Mouse (Mus musculus) thymus, postnatal 36 days (tissue): ENCODE results near the gene E2f4.
"Not testable (repeated sequence)": the region's sequence is repeated elsewhere in the genome, so short reads cannot be mapped to it uniquely, and the experiment has no call there.

Source experiments
- DNase-seq, 2 experiments: peaks; one replicate each; pipeline ENCODE4 v3.0.0; 2022; ENCODE audit warnings: mixed read lengths in 2 of 2

The E2f4 gene

GRCm38 (mm10) chr8:105269461-105269947 is 28.0 kb upstream of the E2f4 start, which contains the start of gene Hsf4:
Gene Hsf4, plus strand, starts transcription at chr8:105269801.
- DNase-seq: no peak

- no peak for DNase-seq
Measured at GRCm38 (mm10) chr8:105270101-105270915, 27.2 kb upstream of the E2f4 start.

GRCm38 (mm10) chr8:105270916-105271186 is 26.6 kb upstream of the E2f4 start:
- no peak for DNase-seq

- DNase-seq: no peak
Measured at GRCm38 (mm10) chr8:105275387-105275786, 22.1 kb upstream of the E2f4 start.

GRCm38 (mm10) chr8:105275840-105276239 is 21.6 kb upstream of the E2f4 start, which contains the start of gene Nol3:
Gene Nol3, plus strand, starts transcription at chr8:105276140.
- no peak for DNase-seq

- peak; percentile 52 to 60 for DNase-seq
Measured at GRCm38 (mm10) chr8:105276292-105277120, 21.0 kb upstream of the E2f4 start.

GRCm38 (mm10) chr8:105278911-105279334 is 18.5 kb upstream of the E2f4 start:
- peak in 1 of 2 experiments; percentile 50 for DNase-seq

GRCm38 (mm10) chr8:105280567-105280966 is 16.9 kb upstream of the E2f4 start:
- DNase-seq: no peak

- DNase-seq: no peak
Measured at GRCm38 (mm10) chr8:105281821-105282220, 15.6 kb upstream of the E2f4 start.

GRCm38 (mm10) chr8:105282239-105282638 is 15.2 kb upstream of the E2f4 start:
- DNase-seq: no peak

- DNase-seq: no peak
Measured at GRCm38 (mm10) chr8:105283074-105283473, 14.4 kb upstream of the E2f4 start.

- no peak for DNase-seq
Measured at GRCm38 (mm10) chr8:105285514-105285913, 11.9 kb upstream of the E2f4 start.

GRCm38 (mm10) chr8:105286907-105287306 is 10.6 kb upstream of the E2f4 start:
- no peak for DNase-seq

GRCm38 (mm10) chr8:105288231-105288630 is 9.2 kb upstream of the E2f4 start:
- no peak for DNase-seq

GRCm38 (mm10) chr8:105288958-105289732 is 8.3 kb upstream of the E2f4 start:
- DNase-seq: peak; percentile 96 to 97

GRCm38 (mm10) chr8:105289805-105290460 is 7.5 kb upstream of the E2f4 start, which contains the start of gene 4931428F04Rik:
Gene 4931428F04Rik, minus strand, starts transcription at chr8:105289864.
- peak; percentile 63 to 74 for DNase-seq

- peak; percentile 83 to 88 for DNase-seq
Measured at GRCm38 (mm10) chr8:105290554-105291314, 6.7 kb upstream of the E2f4 start.

- DNase-seq: not testable (repeated sequence)
Measured at GRCm38 (mm10) chr8:105291364-105291763, 6.1 kb upstream of the E2f4 start.

GRCm38 (mm10) chr8:105291802-105292201 is 5.7 kb upstream of the E2f4 start:
- DNase-seq: not testable (repeated sequence)

- DNase-seq: no peak
Measured at GRCm38 (mm10) chr8:105292471-105292870, 5.0 kb upstream of the E2f4 start.

- DNase-seq: peak in 1 of 2 experiments; percentile 10
Measured at GRCm38 (mm10) chr8:105293405-105293804, 4.1 kb upstream of the E2f4 start.
